Mouse (Mus musculus): ENCODE measurements around the gene Prrx1.

Prrx1 gene

GRCm38 (mm10) chr1:163319669-163320571 lies 6.4 kb upstream of the Prrx1 start:
- DNase-seq (ENCODE audit: low read depth, low spot score), result no peak
- no peaks in the 10 kb centered on the region for H3K36me3 ChIP-seq (ENCODE audit: control insufficient read depth, insufficient read depth, low read length, poor library complexity, severe bottlenecking)
- peaks cover 2% of the 10 kb centered on the region; the same call in 1 of the 2 replicates for H3K27me3 ChIP-seq (ENCODE audit: control insufficient read depth, insufficient read depth, low read length, poor library complexity, severe bottlenecking)

- DNase-seq (ENCODE audit: low read depth, low spot score), result no peak
- peaks cover 4% of the 10 kb centered on the region for H3K27me3 ChIP-seq (ENCODE audit: control insufficient read depth, insufficient read depth, low read length, poor library complexity, severe bottlenecking)
These were observed 3.4 kb upstream of the Prrx1 start for GRCm38 (mm10) chr1:163316920-163317319.

GRCm38 (mm10) chr1:163314829-163315301 lies 1.4 kb upstream of the Prrx1 start:
- DNase-seq (ENCODE audit: low read depth, low spot score), result no peak
- no peaks in the 10 kb centered on the region for H3K36me3 ChIP-seq (ENCODE audit: control insufficient read depth, insufficient read depth, low read length, poor library complexity, severe bottlenecking)
- H3K27me3 ChIP-seq (ENCODE audit: control insufficient read depth, insufficient read depth, low read length, poor library complexity, severe bottlenecking), result peaks cover 4% of the 10 kb centered on the region

More at GRCm38 (mm10) chr1:163316920-163317319, 3.4 kb upstream of the Prrx1 start:
- H3K36me3 ChIP-seq (ENCODE audit: control insufficient read depth, insufficient read depth, low read length, poor library complexity, severe bottlenecking), result no peaks in the 10 kb centered on the region

GRCm38 (mm10) chr1:163313921-163314725 lies 613 bp upstream of the Prrx1 start:
- H3K36me3 ChIP-seq (ENCODE audit: control insufficient read depth, insufficient read depth, low read length, poor library complexity, severe bottlenecking), result no peaks in the 10 kb centered on the region
- peaks cover 4% of the 10 kb centered on the region for H3K27me3 ChIP-seq (ENCODE audit: control insufficient read depth, insufficient read depth, low read length, poor library complexity, severe bottlenecking)
- DNase-seq (ENCODE audit: low read depth, low spot score), result no peak

- DNase-seq (ENCODE audit: low read depth, low spot score), result no peak
- peaks cover 4% of the 10 kb centered on the region for H3K27me3 ChIP-seq (ENCODE audit: control insufficient read depth, insufficient read depth, low read length, poor library complexity, severe bottlenecking)
These were observed 1.4 kb downstream of the Prrx1 start for GRCm38 (mm10) chr1:163311861-163312811.

GRCm38 (mm10) chr1:163311006-163311836 lies 2.3 kb downstream of the Prrx1 start:
- H3K36me3 ChIP-seq (ENCODE audit: control insufficient read depth, insufficient read depth, low read length, poor library complexity, severe bottlenecking), result no peaks in the 10 kb centered on the region
- DNase-seq (ENCODE audit: low read depth, low spot score), result no peak
- H3K27me3 ChIP-seq (ENCODE audit: control insufficient read depth, insufficient read depth, low read length, poor library complexity, severe bottlenecking), result peaks cover 4% of the 10 kb centered on the region

More at GRCm38 (mm10) chr1:163311861-163312811, 1.4 kb downstream of the Prrx1 start:
- H3K36me3 ChIP-seq (ENCODE audit: control insufficient read depth, insufficient read depth, low read length, poor library complexity, severe bottlenecking), result no peaks in the 10 kb centered on the region

GRCm38 (mm10) chr1:163310023-163310754 lies 3.3 kb downstream of the Prrx1 start:
- Histone ChIP-seq H3K36me3 (ENCODE audit: control insufficient read depth, insufficient read depth, low read length, poor library complexity, severe bottlenecking) (no peaks in the 10 kb centered on the region), H3K27me3 (ENCODE audit: control insufficient read depth, insufficient read depth, low read length, poor library complexity, severe bottlenecking) (peaks cover 3% of the 10 kb centered on the region)
- no peak for DNase-seq (ENCODE audit: low read depth, low spot score)

- Histone ChIP-seq H3K36me3 (ENCODE audit: control insufficient read depth, insufficient read depth, low read length, poor library complexity, severe bottlenecking) (no peaks in the 10 kb centered on the region), H3K27me3 (ENCODE audit: control insufficient read depth, insufficient read depth, low read length, poor library complexity, severe bottlenecking) (peaks cover 2% of the 10 kb centered on the region)
- DNase-seq (ENCODE audit: low read depth, low spot score), result no peak
These were observed 4.0 kb downstream of the Prrx1 start for GRCm38 (mm10) chr1:163309466-163309865.

GRCm38 (mm10) chr1:163308631-163309030 lies 4.9 kb downstream of the Prrx1 start:
- no peak for DNase-seq (ENCODE audit: low read depth, low spot score)

GRCm38 (mm10) chr1:163307706-163308105 lies 5.8 kb downstream of the Prrx1 start:
- Histone ChIP-seq H3K36me3 (ENCODE audit: control insufficient read depth, insufficient read depth, low read length, poor library complexity, severe bottlenecking) (no peaks in the 10 kb centered on the region), H3K27me3 (ENCODE audit: control insufficient read depth, insufficient read depth, low read length, poor library complexity, severe bottlenecking) (no peaks in the 10 kb centered on the region; the same call in 1 of the 2 replicates)
- no peak for DNase-seq (ENCODE audit: low read depth, low spot score)

More at GRCm38 (mm10) chr1:163308631-163309030, 4.9 kb downstream of the Prrx1 start:
- Histone ChIP-seq H3K27me3 (ENCODE audit: control insufficient read depth, insufficient read depth, low read length, poor library complexity, severe bottlenecking) (no peaks in the 10 kb centered on the region; the same call in 1 of the 2 replicates), H3K36me3 (ENCODE audit: control insufficient read depth, insufficient read depth, low read length, poor library complexity, severe bottlenecking) (no peaks in the 10 kb centered on the region)

GRCm38 (mm10) chr1:163305956-163306355 lies 7.6 kb downstream of the Prrx1 start:
- no peaks in the 10 kb centered on the region for H3K36me3 ChIP-seq (ENCODE audit: control insufficient read depth, insufficient read depth, low read length, poor library complexity, severe bottlenecking)
- H3K27me3 ChIP-seq (ENCODE audit: control insufficient read depth, insufficient read depth, low read length, poor library complexity, severe bottlenecking), result no peaks in the 10 kb centered on the region; the same call in 1 of the 2 replicates
- no peak for DNase-seq (ENCODE audit: low read depth, low spot score)

GRCm38 (mm10) chr1:163304837-163305236 lies 8.7 kb downstream of the Prrx1 start:
- H3K36me3 ChIP-seq (ENCODE audit: control insufficient read depth, insufficient read depth, low read length, poor library complexity, severe bottlenecking), result no peaks in the 10 kb centered on the region
- H3K27me3 ChIP-seq (ENCODE audit: control insufficient read depth, insufficient read depth, low read length, poor library complexity, severe bottlenecking), result no peaks in the 10 kb centered on the region
- DNase-seq (ENCODE audit: low read depth, low spot score), result no peak

- no peak for DNase-seq (ENCODE audit: low read depth, low spot score)
- Histone ChIP-seq H3K36me3 (ENCODE audit: control insufficient read depth, insufficient read depth, low read length, poor library complexity, severe bottlenecking) (no peaks in the 10 kb centered on the region), H3K27me3 (ENCODE audit: control insufficient read depth, insufficient read depth, low read length, poor library complexity, severe bottlenecking) (no peaks in the 10 kb centered on the region)
These were observed 11.2 kb downstream of the Prrx1 start for GRCm38 (mm10) chr1:163302292-163302691.
